8 mouse cellular contexts compared by ENCODE assay signal in genomic region chr12:112674132-112675011, GRCm38 (mm10). TPM values are rescaled to one million over a fixed set of nuclear protein-coding genes. Genes with fewer than 3 reads are reported as not detected.
DNase-seq lines count a peak whose midpoint lies in the region; ATAC-seq lines count a peak whose summit lies in the region.

Gene Akt1, minus strand, starts transcription at chr12:112674884.

- peak within 1 kb of the TSS; percentile 91 for H3K27ac ChIP-seq in hindbrain, embryonic 15.5 days (replicated peaks)

- DNase-seq in right cerebral cortex, adult 18-20 months: peak; percentile 55
- DNase-seq in right cerebral cortex, postnatal 36 days (ENCODE audit: low spot score in 2 of 2): no peak
- DNase-seq in cerebellum, postnatal 10 days: peak; percentile 65 to 67
- DNase-seq in gastrocnemius, adult 8-10 months (ENCODE audit: low spot score in 2 of 2): peak in 1 of 2 experiments; percentile 42
- peak; percentile 34 to 45 for DNase-seq in left cerebral cortex, postnatal 25 days (ENCODE audit: low spot score in 2 of 2)
- peak; percentile 61 to 66 for DNase-seq in spleen, postnatal 10 days (ENCODE audit: low spot score in 2 of 2)

- peaks cover 17% of the 10 kb centered on the region for H3K27me3 ChIP-seq in hindbrain, embryonic 15.5 days

- peak within 1 kb of the TSS; percentile 90 for H3K4me2 ChIP-seq in hindbrain, embryonic 15.5 days

- H3K4me3 ChIP-seq in hindbrain, embryonic 15.5 days: peak within 1 kb of the TSS; percentile 92

- H3K9ac ChIP-seq in hindbrain, embryonic 15.5 days: peak within 1 kb of the TSS; percentile 96

- H3K36me3 ChIP-seq in hindbrain, embryonic 15.5 days: 0 out of 2 replicates have a peak, but pooled peaks cover 2% of the 10 kb centered on the region

- H3K9me3 ChIP-seq in hindbrain, embryonic 15.5 days: no peaks in the 10 kb centered on the region

- peaks cover 62% of the 10 kb centered on the region for H3K4me1 ChIP-seq in hindbrain, embryonic 15.5 days (replicated peaks)

- peak; percentile 13 for ATAC-seq in hindbrain, embryonic 15.5 days (ENCODE audit: low FRiP score, low read depth)
- ATAC-seq in megakaryocyte progenitor cell, adult 5-6 weeks (replicated peaks; ENCODE audit: poor library complexity): peak; percentile 52

- intact Hi-C loops in left cerebral cortex, postnatal 25 days (cut with DNase I): loop anchor here (1.0 to 2.0 kb wide), 2 partner anchors 21 to 48 kb away; no protein-coding TSS in a partner anchor

- WGBS in hindbrain, embryonic 15.5 days: under 1% methylated on average over 34 of the region's 70 CpGs

RNA-seq across cellular contexts. Expression of gene Akt1, which starts in this region (rescaled TPM):
- total RNA-seq in gastrocnemius, adult 8-10 months (2022): 10 to 100 TPM; 41.6 to 42.5 (median 42.0) TPM
- polyA plus RNA-seq in hindbrain, embryonic 15.5 days (2015; fragmentation: Nextera tagmentation; extraction: Ambion mirVana): 150 and 159 TPM in 2 replicates
- 100 to 1,000 TPM; 138 to 140 TPM for total RNA-seq in left cerebral cortex, postnatal 25 days (2021)
- 84.3 and 85.6 TPM in 2 replicates for total RNA-seq in megakaryocyte progenitor cell, adult 5-6 weeks (2015)
- total RNA-seq in megakaryocyte progenitor cell, adult 5-6 weeks (2017): 74.8 and 96.1 TPM in 2 replicates

Comparison
In these comparisons a context has a peak if more than half of its experiments do, and no peak if none do; other contexts are left out.
1. DNase-seq: peak in right cerebral cortex, adult 18-20 months (single experiment), cerebellum, postnatal 10 days (2 of 2), left cerebral cortex, postnatal 25 days (2 of 2) and spleen, postnatal 10 days (2 of 2); none in right cerebral cortex, postnatal 36 days (0 of 2).